In genomic region chr7:44914396-44914795, GRCm38 (mm10) we compare ENCODE assay signal across 29 mouse cellular contexts. TPM values are rescaled to one million over a fixed set of nuclear protein-coding genes. Genes with fewer than 3 reads are reported as not detected.
DNase-seq lines count a peak whose midpoint lies in the region; ATAC-seq and TF ChIP-seq lines count a peak whose summit lies in the region.
"Had no signal": no experiment of that assay in that cellular context is flagged by ENCODE, and none has a peak within 500 bp of the region (broad histone marks: within the 10 kb centered on the region; RNA-seq: fewer than 3 reads in every experiment).

No protein-coding gene starts in this region.

- no peak overlapping the region for H3K4me2 ChIP-seq in heart, embryonic 13.5 days
- H3K4me2 ChIP-seq in midbrain, postnatal 0 days (ENCODE audit: low read depth, low read length, poor library complexity, severe bottlenecking): no peak overlapping the region
- H3K4me2 ChIP-seq in midbrain, embryonic 14.5 days (ENCODE audit: low read length): no peak overlapping the region
- H3K4me2 ChIP-seq: embryonic facial prominence, embryonic 13.5 days; forebrain, embryonic 12.5 days; hindbrain, embryonic 14.5 days had no signal

- no peak overlapping the region for H3K4me3 ChIP-seq in heart, embryonic 13.5 days
- H3K4me3 ChIP-seq in heart, adult 2 months: no peak overlapping the region
- no peak overlapping the region for H3K4me3 ChIP-seq in midbrain, postnatal 0 days (ENCODE audit: low read depth, low read length)
- no peak overlapping the region for H3K4me3 ChIP-seq in midbrain, embryonic 14.5 days (replicated peaks; ENCODE audit: low read depth, low read length)
- H3K4me3 ChIP-seq: embryonic facial prominence, embryonic 10.5 days; embryonic facial prominence, embryonic 13.5 days; erythroblast, embryonic 14.5 days; forebrain, embryonic 12.5 days had no signal

- no peaks in the 10 kb centered on the region for H3K27me3 ChIP-seq in heart, embryonic 13.5 days (replicated peaks)
- no peaks in the 10 kb centered on the region for H3K27me3 ChIP-seq in heart, adult 2 months (ENCODE audit: control insufficient read depth, insufficient read depth, low read length)
- no peaks in the 10 kb centered on the region for H3K27me3 ChIP-seq in midbrain, postnatal 0 days (ENCODE audit: insufficient read depth, low read length)
- H3K27me3 ChIP-seq in midbrain, embryonic 14.5 days (ENCODE audit: control insufficient read depth, insufficient read depth, low read length): no peaks in the 10 kb centered on the region
- H3K27me3 ChIP-seq: embryonic facial prominence, embryonic 13.5 days; forebrain, embryonic 12.5 days had no signal

- peaks cover 38% of the 10 kb centered on the region for H3K4me1 ChIP-seq in heart, embryonic 13.5 days
- H3K4me1 ChIP-seq in heart, adult 2 months (ENCODE audit: control insufficient read depth, insufficient read depth, low read length): peaks cover 1% of the 10 kb centered on the region; the same call in 1 of the 2 replicates
- no peaks in the 10 kb centered on the region for H3K4me1 ChIP-seq in midbrain, postnatal 0 days (ENCODE audit: insufficient read depth, low read length)
- H3K4me1 ChIP-seq in midbrain, embryonic 14.5 days (ENCODE audit: control insufficient read depth, insufficient read depth, low read length): no peaks in the 10 kb centered on the region
- H3K4me1 ChIP-seq: embryonic facial prominence, embryonic 10.5 days; forebrain, embryonic 12.5 days had no signal

- peak overlapping the region; percentile 53; the same call in 1 of the 2 replicates for H3K27ac ChIP-seq in heart, embryonic 13.5 days (replicated peaks)
- H3K27ac ChIP-seq in heart, adult 2 months: no peak overlapping the region
- 0 out of 2 replicates have a peak overlapping the region, but pooled peaks have one; percentile 32 for H3K27ac ChIP-seq in midbrain, postnatal 0 days (ENCODE audit: low read depth, low read length)
- H3K27ac ChIP-seq in midbrain, embryonic 14.5 days (replicated peaks; ENCODE audit: low read depth, low read length): no peak overlapping the region
- H3K27ac ChIP-seq: embryonic facial prominence, embryonic 10.5 days; embryonic facial prominence, embryonic 13.5 days; forebrain, embryonic 12.5 days; hindbrain, embryonic 14.5 days; hindbrain, postnatal 0 days had no signal

- H3K36me3 ChIP-seq in heart, embryonic 13.5 days: peaks cover 75% of the 10 kb centered on the region
- H3K36me3 ChIP-seq in heart, adult 2 months (ENCODE audit: control insufficient read depth, insufficient read depth, low read length): no peaks in the 10 kb centered on the region
- peaks cover 44% of the 10 kb centered on the region for H3K36me3 ChIP-seq in midbrain, postnatal 0 days (ENCODE audit: insufficient read depth, low read length)
- peaks cover 66% of the 10 kb centered on the region for H3K36me3 ChIP-seq in midbrain, embryonic 14.5 days (ENCODE audit: control insufficient read depth, insufficient read depth, low read length)

- TF ChIP-seq POLR2A in heart, adult 2 months (IDR thresholded peaks at IDR 0.05; ENCODE audit: insufficient read depth, low read depth, low read length): no peak

- peak overlapping the region; percentile 33 for H3K9ac ChIP-seq in heart, embryonic 13.5 days
- H3K9ac ChIP-seq in heart, adult 2 months (ENCODE audit: low read depth, low read length): no peak overlapping the region
- H3K9ac ChIP-seq in midbrain, postnatal 0 days (replicated peaks; ENCODE audit: low read length, poor library complexity, severe bottlenecking): no peak overlapping the region
- H3K9ac ChIP-seq in midbrain, embryonic 14.5 days (replicated peaks; ENCODE audit: low read length): no peak overlapping the region
- H3K9ac ChIP-seq: embryonic facial prominence, embryonic 13.5 days; forebrain, embryonic 12.5 days; forebrain, postnatal 0 days; hindbrain, embryonic 14.5 days had no signal

- peak; percentile 79 for DNase-seq in heart, adult 11 months
- no peak for DNase-seq in heart, adult 8-10 months (ENCODE audit: low spot score)
- DNase-seq in heart, adult 2 months: no peak
- DNase-seq in midbrain, postnatal 0 days (ENCODE audit: low spot score): no peak
- DNase-seq in midbrain, embryonic 14.5 days: no peak
- DNase-seq: adrenal gland, adult 2 months; adrenal gland, postnatal 14 days; cerebellum, adult 11 months; cerebellum, adult 9-11 months; cerebellum, postnatal 25 days; forebrain, postnatal 0 days; gastrocnemius, postnatal 25 days; heart, postnatal 4 days; kidney, adult 18-20 months; kidney, adult 9 months had no signal

- intact Hi-C loops in heart, adult 2 months (cut with DNase I): no loop called here

- no peaks in the 10 kb centered on the region for H3K79me2 ChIP-seq in heart, adult 2 months (replicated peaks; ENCODE audit: control insufficient read depth, insufficient read depth, low read length)

- H3K9me3 ChIP-seq in heart, embryonic 13.5 days: no peaks in the 10 kb centered on the region
- H3K9me3 ChIP-seq in midbrain, postnatal 0 days (ENCODE audit: low read length): no peaks in the 10 kb centered on the region
- H3K9me3 ChIP-seq in midbrain, embryonic 14.5 days (ENCODE audit: control insufficient read depth, low read length): no peaks in the 10 kb centered on the region
- H3K9me3 ChIP-seq: embryonic facial prominence, embryonic 10.5 days; embryonic facial prominence, embryonic 13.5 days; forebrain, embryonic 12.5 days had no signal

- no peak for TF ChIP-seq EP300 in heart, adult 2 months (IDR thresholded peaks at IDR 0.05; ENCODE audit: insufficient read depth, low read depth, low read length)

- no peak for TF ChIP-seq CTCF in heart, adult 2 months (IDR thresholded peaks at IDR 0.05)
- no peak for TF ChIP-seq CTCF in midbrain, postnatal 0 days (IDR thresholded peaks at IDR 0.05)

- no peak for ATAC-seq in heart, embryonic 13.5 days (ENCODE audit: extremely low read depth, insufficient number of reproducible peaks, low FRiP score, low TSS enrichment)
- ATAC-seq in midbrain, postnatal 0 days (ENCODE audit: low FRiP score): no peak
- ATAC-seq in midbrain, embryonic 14.5 days (ENCODE audit: low FRiP score, low TSS enrichment): no peak
- ATAC-seq: CD4-positive, CD25-positive, alpha-beta regulatory T cell, adult 4 months; forebrain, postnatal 0 days; hindbrain, postnatal 0 days; inflammation-experienced regulatory T-cells, adult 6 months; intestine, embryonic 16.5 days had no signal

- 61% methylated on average over 2 of the region's 2 CpGs for WGBS in heart, embryonic 13.5 days
- WGBS in heart, adult 2 months: 90% methylated on average over 2 of the region's 2 CpGs
- WGBS in midbrain, postnatal 0 days: 83% methylated on average over 2 of the region's 2 CpGs
- 90% methylated on average over 2 of the region's 2 CpGs for WGBS in midbrain, embryonic 14.5 days

RNA-seq across cellular contexts. Expression of gene Ap2a1, which starts 14.9 kb away (rescaled TPM):
- total RNA-seq in heart, adult 8-10 months (2022): 10 to 100 TPM; 61.0 to 74.9 (median 67.2) TPM
- 55.5 and 56.8 TPM in 2 replicates for polyA plus RNA-seq in heart, embryonic 13.5 days (2015; fragmentation: Nextera tagmentation; extraction: Ambion mirVana)
- total RNA-seq in heart, adult 2 months (2021): 10 to 100 TPM; 63.3 to 67.6 TPM
- 56.1 and 68.1 TPM in 2 replicates for polyA plus RNA-seq in heart, adult 2 months (2012; rRNA removed)
- 208 and 238 TPM in 2 replicates for total RNA-seq in midbrain, postnatal 0 days (2014; rRNA removed)
- 128 and 129 TPM in 2 replicates for polyA plus RNA-seq in midbrain, postnatal 0 days (2015; fragmentation: Nextera tagmentation; extraction: Ambion mirVana)
- polyA plus RNA-seq in midbrain, embryonic 14.5 days (2014; fragmentation: Nextera tagmentation; extraction: Ambion mirVana): 124 and 133 TPM in 2 replicates

RNA-seq across cellular contexts. Expression of gene Fuz, which starts 18.5 kb away (rescaled TPM):
- 10 to 100 TPM; 14.9 to 18.5 (median 17.4) TPM for total RNA-seq in heart, adult 8-10 months (2022)
- polyA plus RNA-seq in heart, embryonic 13.5 days (2015; fragmentation: Nextera tagmentation; extraction: Ambion mirVana): 13.6 and 14.6 TPM in 2 replicates
- total RNA-seq in heart, adult 2 months (2021): 10 to 100 TPM; 16.3 to 17.1 TPM
- 25.2 and 31.6 TPM in 2 replicates for polyA plus RNA-seq in heart, adult 2 months (2012; rRNA removed)
- total RNA-seq in midbrain, postnatal 0 days (2014; rRNA removed): 18.5 and 22.4 TPM in 2 replicates
- polyA plus RNA-seq in midbrain, postnatal 0 days (2015; fragmentation: Nextera tagmentation; extraction: Ambion mirVana): 14.8 and 15.4 TPM in 2 replicates
- 16.7 and 17.2 TPM in 2 replicates for polyA plus RNA-seq in midbrain, embryonic 14.5 days (2014; fragmentation: Nextera tagmentation; extraction: Ambion mirVana)

RNA-seq across cellular contexts. Expression of gene Med25, which starts 21.9 kb away (rescaled TPM):
- total RNA-seq in heart, adult 8-10 months (2022): 10 to 100 TPM; 79.8 to 88.1 (median 85.0) TPM
- polyA plus RNA-seq in heart, embryonic 13.5 days (2015; fragmentation: Nextera tagmentation; extraction: Ambion mirVana): 72.6 and 73.1 TPM in 2 replicates
- 10 to 100 TPM; 70.0 to 85.8 TPM for total RNA-seq in heart, adult 2 months (2021)
- 107 and 121 TPM in 2 replicates for polyA plus RNA-seq in heart, adult 2 months (2012; rRNA removed)
- total RNA-seq in midbrain, postnatal 0 days (2014; rRNA removed): 153 and 182 TPM in 2 replicates
- polyA plus RNA-seq in midbrain, postnatal 0 days (2015; fragmentation: Nextera tagmentation; extraction: Ambion mirVana): 150 and 154 TPM in 2 replicates
- polyA plus RNA-seq in midbrain, embryonic 14.5 days (2014; fragmentation: Nextera tagmentation; extraction: Ambion mirVana): 114 and 128 TPM in 2 replicates

RNA-seq across cellular contexts. Expression of gene Tsks, which starts 28.6 kb away (rescaled TPM):
- total RNA-seq in heart, adult 8-10 months (2022): not detected
- polyA plus RNA-seq in heart, embryonic 13.5 days (2015; fragmentation: Nextera tagmentation; extraction: Ambion mirVana): 0.11 and 0.14 TPM in 2 replicates
- not detected for total RNA-seq in heart, adult 2 months (2021)
- polyA plus RNA-seq in heart, adult 2 months (2012; rRNA removed): 0.26 and 1.5 TPM in 2 replicates
- not detected in 2 replicates for total RNA-seq in midbrain, postnatal 0 days (2014; rRNA removed)
- 0.12 and 0.17 TPM in 2 replicates for polyA plus RNA-seq in midbrain, postnatal 0 days (2015; fragmentation: Nextera tagmentation; extraction: Ambion mirVana)
- polyA plus RNA-seq in midbrain, embryonic 14.5 days (2014; fragmentation: Nextera tagmentation; extraction: Ambion mirVana): not detected in 2 replicates
- total RNA-seq: adrenal gland, adult 2 months; adrenal gland, postnatal 14 days; common myeloid progenitor, adult 5-6 weeks; forebrain, postnatal 0 days; gastrocnemius, adult 8-10 months; gastrocnemius, postnatal 25 days; granulocyte monocyte progenitor cell, adult 5-6 weeks; heart, postnatal 4 days; hindbrain, postnatal 0 days; MEL had no signal
- polyA plus RNA-seq: CD4-positive, CD25-positive, alpha-beta regulatory T cell, adult 4 months; erythroblast, embryonic 14.5 days; inflammation-experienced regulatory T-cells, adult 6 months; intestine, embryonic 16.5 days had no signal

RNA-seq across cellular contexts. Expression of gene Ptov1, which starts 44.8 kb away (rescaled TPM):
- 100 to 1,000 TPM; 178 to 199 (median 189) TPM for total RNA-seq in heart, adult 8-10 months (2022)
- polyA plus RNA-seq in heart, embryonic 13.5 days (2015; fragmentation: Nextera tagmentation; extraction: Ambion mirVana): 256 and 266 TPM in 2 replicates
- total RNA-seq in heart, adult 2 months (2021): 100 to 1,000 TPM; 155 to 172 TPM
- 293 and 317 TPM in 2 replicates for polyA plus RNA-seq in heart, adult 2 months (2012; rRNA removed)
- total RNA-seq in midbrain, postnatal 0 days (2014; rRNA removed): 484 and 500 TPM in 2 replicates
- 430 and 439 TPM in 2 replicates for polyA plus RNA-seq in midbrain, postnatal 0 days (2015; fragmentation: Nextera tagmentation; extraction: Ambion mirVana)
- 480 and 508 TPM in 2 replicates for polyA plus RNA-seq in midbrain, embryonic 14.5 days (2014; fragmentation: Nextera tagmentation; extraction: Ambion mirVana)

Comparison
In these comparisons a context has a peak if more than half of its experiments do, and no peak if none do; other contexts are left out.
1. H3K27ac ChIP-seq: peak in heart, embryonic 13.5 days (single experiment) and midbrain, postnatal 0 days (single experiment); none in heart, adult 2 months (single experiment) and midbrain, embryonic 14.5 days (single experiment).